In genomic region chr5:81969685-81970524, GRCm38 (mm10) we compare ENCODE assay signal across 13 mouse cellular contexts.
DNase-seq lines count a peak whose midpoint lies in the region; ATAC-seq lines count a peak whose summit lies in the region.
"Had no signal": no experiment of that assay in that cellular context is flagged by ENCODE, and none has a peak within 500 bp of the region (broad histone marks: within the 10 kb centered on the region; RNA-seq: fewer than 3 reads in every experiment).

No protein-coding gene starts in this region.

- no peaks in the 10 kb centered on the region for H3K27me3 ChIP-seq in heart, embryonic 10.5 days (ENCODE audit: insufficient read depth, poor library complexity, severe bottlenecking)
- no peaks in the 10 kb centered on the region for H3K27me3 ChIP-seq in hindbrain, embryonic 13.5 days
- no peaks in the 10 kb centered on the region for H3K27me3 ChIP-seq in midbrain, embryonic 13.5 days

- ATAC-seq in hindbrain, embryonic 13.5 days (ENCODE audit: low FRiP score), result peak; percentile 32; the same call in 1 of the 2 replicates
- peak; percentile 81 for ATAC-seq in midbrain, embryonic 13.5 days

- intact Hi-C loops in gastrocnemius, postnatal 36 days (cut with DNase I), result no loop called here

- H3K36me3 ChIP-seq in heart, embryonic 10.5 days, result no peaks in the 10 kb centered on the region
- no peaks in the 10 kb centered on the region for H3K36me3 ChIP-seq in hindbrain, embryonic 13.5 days
- no peaks in the 10 kb centered on the region for H3K36me3 ChIP-seq in midbrain, embryonic 13.5 days

- H3K9ac ChIP-seq in hindbrain, embryonic 13.5 days, result no peak overlapping the region
- 0 out of 2 replicates have a peak overlapping the region, but pooled peaks have one; percentile 25 for H3K9ac ChIP-seq in midbrain, embryonic 13.5 days (replicated peaks)

- whole genome bisulfite sequencing in heart, embryonic 10.5 days, result 72% methylated on average over 24 of the region's 24 CpGs
- WGBS in hindbrain, embryonic 13.5 days, result 71% methylated on average over 24 of the region's 24 CpGs
- 58% methylated on average over 24 of the region's 24 CpGs for WGBS in midbrain, embryonic 13.5 days

- no peaks in the 10 kb centered on the region for H3K4me1 ChIP-seq in heart, embryonic 10.5 days
- H3K4me1 ChIP-seq in hindbrain, embryonic 13.5 days (replicated peaks), result 0 out of 2 replicates have a peak, but pooled peaks cover 4% of the 10 kb centered on the region
- peaks cover 5% of the 10 kb centered on the region; the same call in 1 of the 2 replicates for H3K4me1 ChIP-seq in midbrain, embryonic 13.5 days (replicated peaks)

- H3K4me3 ChIP-seq in heart, embryonic 10.5 days, result no peak overlapping the region
- no peak overlapping the region for H3K4me3 ChIP-seq in hindbrain, embryonic 13.5 days
- peak overlapping the region; percentile 21 for H3K4me3 ChIP-seq in midbrain, embryonic 13.5 days (replicated peaks)
- H3K4me3 ChIP-seq: left cerebral cortex, adult 2 months had no signal

- no peak overlapping the region for H3K27ac ChIP-seq in heart, embryonic 10.5 days
- peak overlapping the region; percentile 44 for H3K27ac ChIP-seq in hindbrain, embryonic 13.5 days
- peak overlapping the region; percentile 72 for H3K27ac ChIP-seq in midbrain, embryonic 13.5 days
- H3K27ac ChIP-seq: left cerebral cortex, adult 2 months; stomach, postnatal 0 days had no signal

- 0 out of 2 replicates have a peak overlapping the region, but pooled peaks have one; percentile 15 for H3K4me2 ChIP-seq in hindbrain, embryonic 13.5 days
- H3K4me2 ChIP-seq in midbrain, embryonic 13.5 days (replicated peaks), result peak overlapping the region; percentile 40

- H3K9me3 ChIP-seq in heart, embryonic 10.5 days, result no peaks in the 10 kb centered on the region
- no peaks in the 10 kb centered on the region for H3K9me3 ChIP-seq in hindbrain, embryonic 13.5 days
- H3K9me3 ChIP-seq in midbrain, embryonic 13.5 days, result no peaks in the 10 kb centered on the region

- DNase-seq in heart, embryonic 10.5 days (ENCODE audit: low spot score), result peak; percentile 74
- no peak for DNase-seq in heart, adult 8-10 months (ENCODE audit: low spot score)
- DNase-seq in embryo, embryonic 11.5 days (ENCODE audit: low read depth, low spot score), result peak; percentile 2
- no peak for DNase-seq in Muller cell, postnatal 12 days (ENCODE audit: inconsistent ontology term)
- no peak for DNase-seq in spleen, postnatal 4 days (ENCODE audit: low spot score in 2 of 2)
- DNase-seq in gastrocnemius, postnatal 36 days, result no peak
- DNase-seq: adrenal gland, postnatal 14 days; cerebellum, adult 8-10 months; lung, adult 18-20 months had no signal

Comparison
In these comparisons a context has a peak if more than half of its experiments do, and no peak if none do; other contexts are left out.
1. DNase-seq: peak in heart, embryonic 10.5 days (single experiment) and embryo, embryonic 11.5 days (single experiment); none in heart, adult 8-10 months (single experiment), Muller cell, postnatal 12 days (single experiment), spleen, postnatal 4 days (0 of 2) and gastrocnemius, postnatal 36 days (0 of 2).